Mouse (Mus musculus) CH12.LX (cell line): ENCODE data around the gene Tmem117. TPM values are rescaled to one million over a fixed set of nuclear protein-coding genes. Genes with fewer than 3 reads are reported as not detected.

Source experiments
- DNase-seq: peaks from one replicate; pipeline ENCODE4 v3.0.0-alpha.2; 2013; ENCODE audit errors: extremely low read depth
- H3K27ac ChIP-seq: 2 replicates; pipeline ENCODE4 v1.5.1; 2012; ENCODE audit warnings: low read depth, mild to moderate bottlenecking, control low read depth, moderate library complexity; ENCODE audit not compliant: insufficient read depth
- H3K27me3 ChIP-seq: replicated peaks from 2 replicates; pipeline ENCODE3; 2012; ENCODE audit warnings: inconsistent platforms
- H3K36me3 ChIP-seq, 2 experiments: replicated peaks in 1 of 2; 2 replicates each; pipeline versions ENCODE3 to v1.6.1; 2012; ENCODE audit warnings: inconsistent platforms in 1 of 2, low read length in 1 of 2, mild to moderate bottlenecking in 1 of 2, mixed read lengths in 1 of 2, moderate library complexity in 1 of 2; ENCODE audit not compliant: control insufficient read depth in 1 of 2, insufficient read depth in 1 of 2
- H3K4me1 ChIP-seq, 2 experiments: 2 replicates each; pipeline ENCODE4 v1.6.1; 2012; ENCODE audit warnings: inconsistent platforms in 1 of 2, moderate library complexity in 1 of 2; ENCODE audit not compliant: insufficient read depth in 2 of 2, control insufficient read depth in 1 of 2
- H3K4me2 ChIP-seq: 2 replicates; pipeline ENCODE4 v1.6.1; 2012; ENCODE audit warnings: low read depth, mild to moderate bottlenecking, control low read depth; ENCODE audit not compliant: poor library complexity, insufficient read depth, severe bottlenecking
- H3K4me3 ChIP-seq, 3 experiments: fragments of 150-350 bp in 1 of 3; sonication (generic) in 1 of 3; replicated peaks in 1 of 3; 2 replicates each; pipeline versions ENCODE3 to v1.5.1; 2011 to 2012; ENCODE audit warnings: low read depth in 2 of 3, low read length in 2 of 3, mild to moderate bottlenecking in 2 of 3, moderate library complexity in 2 of 3, control low read depth in 1 of 3, improper control_type of control experiment in 1 of 3, inconsistent platforms in 1 of 3, mixed read lengths in 1 of 3; ENCODE audit not compliant: poor library complexity in 1 of 3
- H3K79me2 ChIP-seq: replicated peaks from 2 replicates; pipeline ENCODE4 v1.6.1; 2012; ENCODE audit warnings: mild to moderate bottlenecking, moderate library complexity; ENCODE audit not compliant: control insufficient read depth, poor library complexity, insufficient read depth, severe bottlenecking; ENCODE audit errors: extremely low read depth
- H3K9ac ChIP-seq: 2 replicates; pipeline ENCODE4 v1.6.1; 2012; ENCODE audit warnings: low read depth, mild to moderate bottlenecking, control low read depth, moderate library complexity; ENCODE audit not compliant: insufficient read depth
- H3K9me3 ChIP-seq: replicated peaks from 2 replicates; pipeline ENCODE3; 2012; ENCODE audit warnings: low read length, inconsistent platforms, mixed read lengths
- BHLHE40 ChIP-seq: IDR thresholded peaks from 2 replicates; pipeline ENCODE4 v1.6.1; 2011; ENCODE audit warnings: mild to moderate bottlenecking, low read depth, low read length, improper control_type of control experiment
- CHD1 ChIP-seq: IDR thresholded peaks from 2 replicates; pipeline ENCODE4 v1.6.1; 2012; ENCODE audit warnings: low read depth, low read length, improper control_type of control experiment, inconsistent platforms
- GABPA ChIP-seq: IDR thresholded peaks from 2 replicates; pipeline ENCODE4 v1.6.1; 2012; ENCODE audit warnings: low read depth, low read length, improper control_type of control experiment, inconsistent platforms; ENCODE audit not compliant: insufficient replicate concordance
- HCFC1 ChIP-seq: IDR thresholded peaks from 2 replicates; pipeline ENCODE4 v1.6.1; 2012; ENCODE audit warnings: low read depth, mild to moderate bottlenecking, inconsistent platforms, low read length, improper control_type of control experiment
- JUN ChIP-seq: IDR thresholded peaks from 2 replicates; pipeline ENCODE4 v1.6.1; 2011; ENCODE audit warnings: low read depth, mild to moderate bottlenecking, low read length, improper control_type of control experiment, moderate library complexity; ENCODE audit not compliant: insufficient read depth
- JUND ChIP-seq: conservative IDR thresholded peaks from 2 replicates; pipeline ENCODE4 v1.6.1; 2011; ENCODE audit warnings: low read depth, low read length, improper control_type of control experiment
- KAT2A ChIP-seq: IDR thresholded peaks from 2 replicates; pipeline ENCODE4 v1.6.1; 2012; ENCODE audit warnings: low read length, improper control_type of control experiment, inconsistent platforms; ENCODE audit not compliant: insufficient replicate concordance
- MAFK ChIP-seq: IDR thresholded peaks from 2 replicates; pipeline ENCODE4 v1.6.1; 2011; ENCODE audit warnings: low read length, improper control_type of control experiment; ENCODE audit not compliant: insufficient replicate concordance
- MAX ChIP-seq: IDR thresholded peaks from 2 replicates; pipeline ENCODE4 v1.6.1; 2011; ENCODE audit warnings: low read length, improper control_type of control experiment
- MAZ ChIP-seq: IDR thresholded peaks from 2 replicates; pipeline ENCODE4 v1.6.1; 2012; ENCODE audit warnings: low read depth, mild to moderate bottlenecking, inconsistent platforms, low read length, improper control_type of control experiment, moderate library complexity
- MEF2A ChIP-seq: IDR thresholded peaks from 2 replicates; pipeline ENCODE4 v1.6.1; 2014; ENCODE audit warnings: low read depth, mild to moderate bottlenecking, inconsistent platforms, low read length, improper control_type of control experiment, borderline replicate concordance
- MXI1 ChIP-seq: IDR thresholded peaks from 2 replicates; pipeline ENCODE4 v1.6.1; 2011; ENCODE audit warnings: mild to moderate bottlenecking, low read depth, low read length, improper control_type of control experiment
- MYC ChIP-seq: IDR thresholded peaks from 2 replicates; pipeline ENCODE4 v1.6.1; 2011; ENCODE audit warnings: low read depth, mild to moderate bottlenecking, improper control_type of control experiment, low read length
- NELFE ChIP-seq: IDR thresholded peaks from 2 replicates; pipeline ENCODE4 v1.6.1; 2011; ENCODE audit warnings: low read depth, low read length, improper control_type of control experiment
- NRF1 ChIP-seq: IDR thresholded peaks from 2 replicates; pipeline ENCODE4 v1.6.1; 2014; ENCODE audit warnings: low read depth, mild to moderate bottlenecking, inconsistent platforms, low read length, improper control_type of control experiment, moderate library complexity
- PAX5 ChIP-seq: IDR thresholded peaks from 2 replicates; pipeline ENCODE4 v1.6.1; 2012; ENCODE audit warnings: low read length, inconsistent platforms, mixed read lengths
- RAD21 ChIP-seq: IDR thresholded peaks from 2 replicates; pipeline ENCODE4 v1.6.1; 2011; ENCODE audit warnings: low read depth, mild to moderate bottlenecking, low read length, improper control_type of control experiment, moderate library complexity
- SIN3A ChIP-seq: IDR thresholded peaks from 2 replicates; pipeline ENCODE4 v1.6.1; 2012; ENCODE audit warnings: low read length, improper control_type of control experiment, inconsistent platforms
- USF1 ChIP-seq: IDR thresholded peaks from 2 replicates; pipeline ENCODE4 v1.6.1; 2014; ENCODE audit warnings: low read depth, mild to moderate bottlenecking, inconsistent platforms, low read length, improper control_type of control experiment
- USF2 ChIP-seq: conservative IDR thresholded peaks from 2 replicates; pipeline ENCODE4 v1.6.1; 2011; ENCODE audit warnings: low read depth, low read length, improper control_type of control experiment
- ZC3H11A ChIP-seq: IDR thresholded peaks from 2 replicates; pipeline ENCODE4 v1.6.1; 2012; ENCODE audit warnings: low read depth, mild to moderate bottlenecking, inconsistent platforms, low read length, improper control_type of control experiment
- dilution Hi-C: fragments of 300-500 bp; cut with MboI; formaldehyde crosslinking; loops from 2 replicates; pipeline ENCODE4 v1.14.3; 2020; ENCODE audit warnings: low sequenced_read_pairs; ENCODE audit not compliant: extremely low pct_unique_long_range_greater_than_20kb, extremely low pct_ligation_motif_present
- in situ Hi-C: fragments of 300-500 bp; cut with MboI; formaldehyde crosslinking; loops from 3 replicates; pipeline ENCODE4 v1.14.3; 2019; ENCODE audit warnings: low sequenced_read_pairs, low pct_ligation_motif_present, low pct_unique_long_range_greater_than_20kb, mixed read lengths
- polyA plus RNA-seq: library from polyadenylated mRNA; unstranded; fragments of >175 nt; gene quantifications from 2 replicates; pipeline ENCODE4 v1.2.1, GENCODE M21; 2012; ENCODE audit warnings: low read depth; ENCODE audit not compliant: insufficient read length
- total RNA-seq, 2 experiments: library from RNA; depleted of rRNA; stranded (reverse); fragments of 300-350 nt in 1 of 2; fragments of >200 nt in 1 of 2; gene quantifications; 2 replicates each; pipeline ENCODE4 v1.2.3; 2012 to 2014

The Tmem117 gene
- total and polyA plus RNA-seq, 3 experiments, result not detected

DNA sequence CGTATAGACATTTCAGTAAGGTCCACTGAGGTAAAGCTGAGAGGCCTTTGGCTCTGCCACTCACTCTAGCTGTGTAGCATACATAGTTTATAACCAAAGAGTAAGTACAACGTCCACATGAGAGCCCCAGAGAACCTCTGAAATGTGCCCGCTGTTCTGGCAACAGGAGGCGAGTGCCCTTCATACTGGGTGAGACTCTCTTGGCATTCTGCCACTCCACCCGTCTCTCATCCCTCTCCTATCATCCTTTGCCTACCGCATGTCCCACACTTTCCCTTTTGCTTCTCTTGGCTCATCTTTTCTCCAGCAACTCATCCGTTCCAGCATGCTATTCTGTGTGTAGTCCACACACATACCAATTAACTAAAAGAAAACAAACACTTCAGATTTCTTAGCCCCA lies 456.9 kb downstream of the Tmem117 start:
- Histone ChIP-seq H3K9me3 (peaks cover 33% of the 10 kb centered on the region), H3K4me2 (no peak overlapping the region), H3K9ac (no peak overlapping the region)
- TF ChIP-seq RAD21 (no peak), JUND (no peak), MAX (no peak), MAZ (no peak), USF1 (no peak), JUN (no peak), PAX5 (no peak), CHD1 (no peak), SIN3A (no peak), HCFC1 (no peak), MAFK (no peak), MEF2A (no peak), MXI1 (no peak)
- TF ChIP-seq, all 38 proteins: peak for 0
- Histone ChIP-seq H3K4me3 (no peak overlapping the region), H3K27ac (no peak overlapping the region), H3K36me3 (no peaks in the 10 kb centered on the region), H3K4me1 (no peaks in the 10 kb centered on the region), H3K79me2 (no peaks in the 10 kb centered on the region), H3K27me3 (no peaks in the 10 kb centered on the region)
- no peak for DNase-seq
- dilution Hi-C loops (no loop called here), in situ Hi-C loops (no loop called here)

GRCm38 (mm10) chr15:95100133-95100532 lies 471.1 kb downstream of the Tmem117 start:
- no peaks in the 10 kb centered on the region for H3K4me1 ChIP-seq
- no peak for DNase-seq
- no peak overlapping the region for H3K27ac ChIP-seq
- in situ Hi-C loops (no loop called here), dilution Hi-C loops (no loop called here)
- no peaks in the 10 kb centered on the region for H3K79me2 ChIP-seq
- H3K36me3 ChIP-seq, result no peaks in the 10 kb centered on the region
- no peak overlapping the region for H3K4me3 ChIP-seq
- no peaks in the 10 kb centered on the region for H3K27me3 ChIP-seq
- no peak overlapping the region for H3K9ac ChIP-seq
- H3K4me2 ChIP-seq, result no peak overlapping the region
- peaks cover 61% of the 10 kb centered on the region for H3K9me3 ChIP-seq
- TF ChIP-seq MAZ (no peak), ZC3H11A (no peak), GABPA (no peak), NELFE (no peak), BHLHE40 (no peak), PAX5 (no peak), NRF1 (no peak), USF2 (no peak), SIN3A (no peak), MAFK (no peak), MYC (no peak), KAT2A (no peak), HCFC1 (no peak)
- TF ChIP-seq, all 38 proteins: peak for 0
